Mouse (Mus musculus): ENCODE measurements around the gene Cul4a.

- no peak for TF ChIP-seq CTCF (conservative IDR thresholded peaks at IDR 0.05; ENCODE audit: insufficient read depth, insufficient read length, low read depth, low read length)
- TF ChIP-seq POLR2A (IDR thresholded peaks at IDR 0.05; ENCODE audit: low read depth, low read length), result no peak
These were observed 51.1 kb downstream of the Cul4a start for GRCm38 (mm10) chr8:13156327-13157097.
